ENCODE assay signal across 17 mouse cellular contexts in genomic region chr9:62062234-62062633, GRCm38 (mm10).
"Had no signal": no experiment of that assay in that cellular context is flagged by ENCODE, and none has a peak within 500 bp of the region (broad histone marks: within the 10 kb centered on the region; RNA-seq: fewer than 3 reads in every experiment).

No protein-coding gene starts in this region.

- H3K36me3 ChIP-seq: neural tube, embryonic 12.5 days had no signal

- H3K27me3 ChIP-seq: neural tube, embryonic 12.5 days; neural tube, embryonic 13.5 days; neural tube, embryonic 15.5 days; stomach, embryonic 15.5 days had no signal

- H3K4me2 ChIP-seq: neural tube, embryonic 12.5 days; neural tube, embryonic 13.5 days; neural tube, embryonic 15.5 days; stomach, embryonic 15.5 days had no signal

- DNase-seq: retina, postnatal 1 day; right cerebral cortex, adult 18-20 months; right cerebral cortex, postnatal 14 days; right cerebral cortex, postnatal 25 days; right cerebral cortex, postnatal 4 days; spleen, adult 18-20 months; thymus, adult 18-20 months; thymus, adult 2 months; thymus, postnatal 14 days; thymus, postnatal 25 days; thymus, postnatal 36 days; thymus, postnatal 4 days had no signal

- H3K4me1 ChIP-seq: neural tube, embryonic 12.5 days; neural tube, embryonic 15.5 days; stomach, embryonic 15.5 days had no signal

- H3K9ac ChIP-seq: neural tube, embryonic 12.5 days; neural tube, embryonic 13.5 days; neural tube, embryonic 15.5 days; stomach, embryonic 15.5 days had no signal

- H3K9me3 ChIP-seq: neural tube, embryonic 12.5 days; neural tube, embryonic 13.5 days; neural tube, embryonic 15.5 days; stomach, embryonic 15.5 days had no signal

- H3K4me3 ChIP-seq: neural tube, embryonic 12.5 days; neural tube, embryonic 13.5 days; neural tube, embryonic 15.5 days; stomach, embryonic 15.5 days had no signal

- H3K27ac ChIP-seq: neural tube, embryonic 12.5 days; neural tube, embryonic 13.5 days; neural tube, embryonic 15.5 days; stomach, embryonic 15.5 days; stomach, postnatal 0 days had no signal
